Mouse (Mus musculus) myocyte (in vitro differentiated cells): ENCODE measurements around the gene Mlxipl. TPM values are rescaled to one million over a fixed set of nuclear protein-coding genes. Genes with fewer than 3 reads are reported as not detected.

Experiments
- H3K27me3 ChIP-seq: one replicate; pipeline ENCODE4 v1.6.1; 2011; ENCODE audit not compliant: control insufficient read depth, insufficient read depth, insufficient read length
- H3K36me3 ChIP-seq: one replicate; pipeline ENCODE4 v1.6.1; 2011; ENCODE audit not compliant: control insufficient read depth, insufficient read depth
- H3K4me2 ChIP-seq: one replicate; pipeline ENCODE4 v1.6.1; 2011; ENCODE audit warnings: low read depth, control low read depth
- H3K4me3 ChIP-seq: one replicate; pipeline ENCODE4 v1.5.1; 2011; ENCODE audit warnings: mild to moderate bottlenecking, control low read depth, moderate library complexity
- H3K79me2 ChIP-seq: one replicate; pipeline ENCODE4 v1.6.1; 2011; ENCODE audit not compliant: control insufficient read depth, insufficient read depth
- H3ac ChIP-seq: one replicate; pipeline ENCODE4 v1.6.1; 2011; ENCODE audit not compliant: control insufficient read depth, insufficient read length
- CEBPB ChIP-seq: IDR thresholded peaks from 2 replicates; pipeline ENCODE4 v1.6.1; 2011; ENCODE audit warnings: mild to moderate bottlenecking, moderate library complexity; ENCODE audit not compliant: poor library complexity, insufficient read depth, severe bottlenecking
- E2F4 ChIP-seq: IDR thresholded peaks from one replicate; pipeline ENCODE4 v1.6.1; 2011; ENCODE audit warnings: mild to moderate bottlenecking, control low read depth, moderate library complexity; ENCODE audit not compliant: insufficient read depth
- MAX ChIP-seq: IDR thresholded peaks from one replicate; pipeline ENCODE4 v1.6.1; 2011; ENCODE audit warnings: low read depth, mild to moderate bottlenecking, control low read depth
- MYOD1 ChIP-seq, 3 experiments: IDR thresholded peaks; one replicate each; pipeline ENCODE4 v1.6.1; 2011; ENCODE audit warnings: control low read depth in 2 of 3, low read depth in 2 of 3, mild to moderate bottlenecking in 2 of 3, moderate library complexity in 1 of 3; ENCODE audit not compliant: insufficient read length in 2 of 3, control insufficient read depth in 1 of 3
- MYOG ChIP-seq, 3 experiments: IDR thresholded peaks; one replicate each; pipeline ENCODE4 v1.6.1; 2011; ENCODE audit warnings: control low read depth in 2 of 3, low read depth in 2 of 3, mild to moderate bottlenecking in 2 of 3; ENCODE audit not compliant: insufficient read length in 2 of 3, control insufficient read depth in 1 of 3, insufficient read depth in 1 of 3
- POLR2A ChIP-seq: IDR thresholded peaks from one replicate; pipeline ENCODE4 v1.6.1; 2011; ENCODE audit warnings: low read depth, mild to moderate bottlenecking, control low read depth, moderate library complexity; ENCODE audit not compliant: insufficient read length
- POLR2AphosphoS2 ChIP-seq: IDR thresholded peaks from one replicate; pipeline ENCODE4 v1.6.1; 2011; ENCODE audit warnings: low read depth, control low read depth; ENCODE audit not compliant: insufficient read length
- REST ChIP-seq: IDR thresholded peaks from one replicate; pipeline ENCODE4 v1.6.1; 2011; ENCODE audit warnings: mild to moderate bottlenecking, control low read depth, moderate library complexity; ENCODE audit not compliant: insufficient read depth, insufficient read length
- SRF ChIP-seq: IDR thresholded peaks from one replicate; pipeline ENCODE4 v1.6.1; 2011; ENCODE audit warnings: low read depth; ENCODE audit not compliant: control insufficient read depth, insufficient read length
- TCF12 ChIP-seq: IDR thresholded peaks from one replicate; pipeline ENCODE4 v1.6.1; 2011; ENCODE audit warnings: mild to moderate bottlenecking, control low read depth; ENCODE audit not compliant: poor library complexity, insufficient read depth, severe bottlenecking
- TCF3 ChIP-seq: IDR thresholded peaks from one replicate; pipeline ENCODE4 v1.6.1; 2011; ENCODE audit warnings: low read depth, control low read depth; ENCODE audit not compliant: insufficient read length
- USF1 ChIP-seq: IDR thresholded peaks from one replicate; pipeline ENCODE4 v1.6.1; 2011; ENCODE audit warnings: low read depth, mild to moderate bottlenecking, control low read depth, moderate library complexity
- polyA plus RNA-seq: library from polyadenylated mRNA; unstranded; fragments of >200 nt; fragmentation: generic; extraction: Trizol; gene quantifications from one replicate; pipeline ENCODE4 v1.2.1, GENCODE M21; 2012; ENCODE audit warnings: missing spikeins

The Mlxipl gene
- polyA plus RNA-seq, 1 experiment: not detected

- Histone ChIP-seq H3ac (no peak overlapping the region), H3K36me3 (no peaks in the 10 kb centered on the region), H3K79me2 (no peaks in the 10 kb centered on the region), H3K4me3 (no peak overlapping the region), H3K27me3 (no peaks in the 10 kb centered on the region), H3K4me2 (no peak overlapping the region)
- no peak for TF ChIP-seq TCF12
- no peak for TF ChIP-seq MYOD1 (IDR thresholded peaks at IDR 0.05; ENCODE audit: control insufficient read depth in 1 of 3, insufficient read length in 2 of 3, low read depth in 2 of 3)
- TF ChIP-seq REST: no peak
- TF ChIP-seq MAX: no peak
- TF ChIP-seq E2F4: no peak
- TF ChIP-seq CEBPB: no peak
- no peak for TF ChIP-seq TCF3
Observed at GRCm38 (mm10) chr5:135066008-135066407, 23.7 kb upstream of the Mlxipl start.

- H3ac ChIP-seq: no peak overlapping the region
- H3K27me3 ChIP-seq: no peaks in the 10 kb centered on the region
- H3K4me3 ChIP-seq: no peak overlapping the region
- no peaks in the 10 kb centered on the region for H3K36me3 ChIP-seq
- H3K4me2 ChIP-seq: no peak overlapping the region
- no peaks in the 10 kb centered on the region for H3K79me2 ChIP-seq
- TF ChIP-seq MYOG (IDR thresholded peaks at IDR 0.05; ENCODE audit: control insufficient read depth in 1 of 3, insufficient read depth in 1 of 3, insufficient read length in 2 of 3, low read depth in 2 of 3) (no peak), E2F4 (no peak), REST (no peak), POLR2AphosphoS2 (no peak), MAX (no peak), MYOD1 (IDR thresholded peaks at IDR 0.05; ENCODE audit: control insufficient read depth in 1 of 3, insufficient read length in 2 of 3, low read depth in 2 of 3) (no peak), CEBPB (no peak), TCF3 (no peak), SRF (no peak), USF1 (no peak), TCF12 (no peak), POLR2A (no peak)
Observed at GRCm38 (mm10) chr5:135070448-135070847, 19.2 kb upstream of the Mlxipl start.

- Histone ChIP-seq H3K79me2 (no peaks in the 10 kb centered on the region), H3K27me3 (no peaks in the 10 kb centered on the region), H3K4me2 (no peak overlapping the region), H3K4me3 (no peak overlapping the region), H3ac (no peak overlapping the region), H3K36me3 (no peaks in the 10 kb centered on the region)
- TF ChIP-seq TCF3 (no peak), REST (no peak), SRF (no peak), POLR2AphosphoS2 (no peak), E2F4 (no peak), POLR2A (no peak), MYOD1 (IDR thresholded peaks at IDR 0.05; ENCODE audit: control insufficient read depth in 1 of 3, insufficient read length in 2 of 3, low read depth in 2 of 3) (no peak), MAX (no peak), MYOG (IDR thresholded peaks at IDR 0.05; ENCODE audit: control insufficient read depth in 1 of 3, insufficient read depth in 1 of 3, insufficient read length in 2 of 3, low read depth in 2 of 3) (no peak), USF1 (no peak), TCF12 (no peak), CEBPB (no peak)
Observed at GRCm38 (mm10) chr5:135072061-135072460, 17.6 kb upstream of the Mlxipl start.

- no peak overlapping the region for H3K4me3 ChIP-seq
- no peaks in the 10 kb centered on the region for H3K79me2 ChIP-seq
- TF ChIP-seq MAX: no peak
- no peak for TF ChIP-seq MYOD1 (IDR thresholded peaks at IDR 0.05; ENCODE audit: control insufficient read depth in 1 of 3, insufficient read length in 2 of 3, low read depth in 2 of 3)
- TF ChIP-seq SRF: no peak
- no peak for TF ChIP-seq TCF12
- no peak for TF ChIP-seq CEBPB
- TF ChIP-seq TCF3: no peak
- no peak for TF ChIP-seq MYOG (IDR thresholded peaks at IDR 0.05; ENCODE audit: control insufficient read depth in 1 of 3, insufficient read depth in 1 of 3, insufficient read length in 2 of 3, low read depth in 2 of 3)
- no peak for TF ChIP-seq USF1
- no peak for TF ChIP-seq REST
- TF ChIP-seq E2F4: no peak
- no peak for TF ChIP-seq POLR2AphosphoS2
- no peak for TF ChIP-seq POLR2A
- no peaks in the 10 kb centered on the region for H3K27me3 ChIP-seq
- H3K4me2 ChIP-seq: no peak overlapping the region
- no peaks in the 10 kb centered on the region for H3K36me3 ChIP-seq
- no peak overlapping the region for H3ac ChIP-seq
Observed at GRCm38 (mm10) chr5:135072720-135073119, 17.0 kb upstream of the Mlxipl start.
